Mouse (Mus musculus) lung, postnatal 10 days (tissue): ENCODE measurements around the gene Vps13d.
"Not testable (repeated sequence)": the region's sequence is repeated elsewhere in the genome, so short reads cannot be mapped to it uniquely, and the experiment has no call there.

Experiments
- DNase-seq: peaks from one replicate; pipeline ENCODE4 v3.0.0; 2021

Vps13d gene

DNA sequence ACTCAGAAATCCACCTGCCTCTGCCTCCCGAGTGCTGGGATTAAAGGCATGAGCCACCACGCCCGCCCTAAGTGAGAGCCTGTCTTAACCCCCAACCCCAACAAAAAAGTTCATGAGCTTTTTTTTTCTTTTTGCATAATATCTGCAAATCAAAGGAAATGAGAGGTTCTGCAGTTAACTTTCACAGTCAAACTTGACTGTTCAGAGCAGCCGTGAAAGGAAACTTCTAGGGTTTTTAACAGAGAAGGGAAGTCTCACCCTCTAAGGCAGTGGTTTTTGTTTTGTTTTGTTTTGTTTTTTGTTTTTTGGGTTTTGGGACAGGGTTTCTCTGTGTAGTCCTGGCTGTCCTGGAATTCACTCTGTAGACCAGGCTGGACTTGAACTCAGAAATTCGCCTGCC is 15.8 kb upstream of the Vps13d start:
- no peak for DNase-seq

DNA sequence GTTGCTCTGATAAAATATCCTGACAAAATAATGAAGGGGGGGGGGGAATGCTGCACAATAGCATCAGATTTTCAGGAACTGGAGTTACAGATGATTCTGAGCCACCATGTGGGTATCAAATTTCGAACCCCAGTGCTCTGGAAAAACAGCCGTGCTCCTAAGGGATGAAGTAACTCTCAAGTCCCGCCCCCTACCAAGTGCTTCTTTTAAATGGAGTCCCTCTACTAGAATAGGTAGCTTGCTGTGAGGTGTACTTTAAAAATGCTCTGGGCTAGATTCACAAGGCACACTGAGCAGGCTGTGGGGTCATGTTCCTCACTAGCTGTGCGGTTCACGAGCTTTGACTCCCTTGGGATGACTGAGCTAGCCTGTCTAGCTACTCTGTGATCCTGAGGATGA is 14.9 kb upstream of the Vps13d start:
- DNase-seq = no peak

DNA sequence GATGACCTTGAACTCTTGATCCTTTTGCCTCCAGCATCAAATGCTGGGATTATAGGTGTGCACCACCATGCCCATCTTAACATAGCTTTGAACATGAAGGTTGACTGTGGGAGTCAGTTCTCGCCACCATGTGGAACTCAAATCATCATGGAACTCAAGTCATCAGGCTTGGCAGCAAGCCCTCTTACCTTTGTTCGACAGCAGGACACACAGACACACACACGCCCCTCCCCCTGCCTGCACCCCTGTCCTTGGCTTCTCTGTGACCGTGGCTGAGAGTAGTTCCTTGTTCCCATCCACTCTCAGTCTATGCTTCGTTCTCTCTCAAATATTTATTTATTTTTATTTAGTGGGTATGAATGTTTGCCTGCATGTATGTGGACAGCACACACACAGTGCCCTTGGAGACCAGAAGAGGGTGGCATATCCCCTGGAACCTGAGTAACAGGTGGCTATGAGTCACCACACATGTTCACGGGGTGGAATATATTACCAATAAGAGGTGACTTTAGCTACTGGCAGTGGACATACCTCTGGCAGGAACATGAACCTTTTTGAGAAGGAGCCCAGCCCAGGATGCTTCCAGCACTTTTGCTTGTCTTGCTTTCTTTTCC is 14.4 kb upstream of the Vps13d start:
- DNase-seq = no peak

DNA sequence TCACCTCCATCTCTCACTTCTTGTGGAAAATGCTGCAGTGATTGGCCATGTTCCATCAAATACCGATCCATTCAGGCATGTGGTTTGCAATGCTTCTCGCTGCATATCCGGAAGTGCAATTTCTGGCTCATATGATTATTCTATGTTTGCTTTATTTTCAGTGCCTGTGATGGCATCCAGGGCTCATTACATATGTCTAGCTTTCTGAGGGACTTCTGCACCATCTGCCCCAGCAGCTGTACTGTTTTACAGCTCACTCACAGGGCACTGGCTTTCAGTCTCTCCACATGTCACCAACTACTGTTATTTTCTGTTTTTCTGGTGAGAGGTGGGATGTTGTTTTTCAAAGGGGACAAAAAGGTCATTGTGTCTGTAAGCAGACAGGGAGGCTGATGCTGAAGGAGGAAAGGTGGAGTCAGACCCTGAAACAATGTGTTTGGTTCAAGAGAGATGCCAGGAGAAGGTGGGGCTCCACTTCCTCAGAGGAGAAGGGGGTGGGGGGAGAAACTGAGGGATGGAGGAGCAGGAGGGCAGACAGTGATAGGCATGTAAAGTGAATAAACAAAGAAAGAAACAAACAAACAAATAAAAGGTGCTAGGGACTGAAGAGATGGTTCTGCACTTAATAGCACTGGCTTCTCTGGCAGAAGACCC is 13.0 kb upstream of the Vps13d start:
- DNase-seq = no peak

DNA sequence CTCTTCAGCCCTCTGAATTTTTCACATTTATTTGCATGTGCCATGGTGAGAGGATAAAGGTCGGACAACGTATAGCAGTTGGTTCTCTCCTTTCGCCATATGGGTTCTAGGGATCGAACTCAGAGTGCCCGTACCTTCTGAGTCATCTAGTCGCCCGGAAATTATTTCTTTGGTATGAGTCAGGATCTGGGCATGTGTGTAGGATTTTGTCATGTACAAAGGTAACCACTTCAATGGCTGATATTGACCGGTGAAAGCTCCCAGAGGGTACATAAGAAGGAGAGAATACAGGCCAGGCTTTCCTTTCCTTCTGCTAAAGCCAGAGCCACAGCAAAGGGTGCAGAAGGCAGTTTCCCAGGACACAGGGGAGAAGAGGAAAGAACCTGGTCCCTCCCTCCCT is 10.0 kb upstream of the Vps13d start:
- no peak for DNase-seq

DNA sequence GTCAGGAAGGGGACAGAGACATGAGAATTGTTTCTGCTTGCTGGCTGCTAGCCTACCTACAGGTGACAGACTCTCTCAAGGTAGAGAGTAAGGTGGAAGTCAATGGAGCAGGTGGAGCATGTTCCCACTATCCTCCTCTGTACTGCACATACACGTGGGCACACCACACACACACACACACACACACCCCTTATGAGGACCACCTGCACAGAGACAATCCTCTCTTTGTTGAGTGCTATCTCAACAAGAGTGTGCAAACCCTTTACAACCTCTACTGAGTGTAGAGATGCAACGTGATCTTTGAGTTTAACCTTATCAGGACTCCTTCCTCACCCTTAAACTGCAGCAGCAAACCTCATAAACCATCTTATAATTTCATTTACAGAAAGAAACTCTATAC is 8.5 kb upstream of the Vps13d start:
- no peak for DNase-seq

DNA sequence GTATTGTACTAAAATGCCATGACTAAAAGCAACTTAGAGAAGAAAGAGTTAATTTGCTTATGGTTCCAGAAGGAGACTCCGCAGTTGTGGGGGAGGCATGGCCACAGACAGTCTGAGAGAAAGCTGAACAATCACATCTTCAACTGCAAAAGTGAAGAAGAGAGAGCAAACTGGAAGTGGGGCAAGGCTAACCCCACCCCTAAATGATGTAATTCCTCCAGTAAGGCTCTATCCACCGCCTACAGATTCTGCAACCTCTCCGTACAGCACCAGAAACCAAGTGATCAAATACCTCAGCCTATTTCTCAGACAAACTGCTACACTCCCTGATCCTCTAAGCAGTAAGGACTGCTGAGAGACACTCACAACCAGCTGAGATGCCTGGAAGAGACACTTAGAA is 6.6 kb upstream of the Vps13d start:
- DNase-seq = no peak

DNA sequence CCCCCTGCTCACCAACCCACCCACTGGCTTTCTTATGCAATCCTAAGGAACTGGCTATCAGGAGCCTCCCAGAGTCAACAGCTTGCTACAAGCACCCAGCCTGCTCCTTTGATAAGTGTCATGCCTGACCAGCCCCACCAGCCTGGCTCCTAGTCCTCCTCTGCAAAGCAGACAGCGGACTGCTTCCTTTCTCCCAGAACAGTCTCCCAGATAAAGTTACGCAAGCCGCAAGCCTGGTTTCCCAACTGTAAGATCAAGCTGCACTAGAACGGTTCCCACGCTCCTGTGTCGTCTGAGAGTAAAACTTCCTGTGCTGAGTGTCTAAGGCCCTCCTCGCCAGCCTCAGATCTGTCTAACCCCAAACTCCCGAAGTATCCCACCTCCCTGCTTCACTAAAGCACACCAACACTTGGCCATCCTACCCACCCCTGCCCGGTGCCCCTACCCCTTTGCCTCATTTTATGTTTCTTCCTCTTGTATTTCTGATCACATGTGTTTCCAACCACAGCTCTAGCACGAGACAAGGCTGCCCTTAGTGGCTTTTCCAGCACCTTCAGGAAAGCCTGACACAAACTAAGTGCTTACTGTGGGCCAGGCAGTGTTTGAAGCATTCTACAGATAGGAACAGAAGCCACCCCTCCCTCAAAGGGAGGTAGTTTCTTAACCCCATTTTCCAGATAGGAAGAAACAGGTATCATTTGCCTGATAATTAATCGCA is 5.3 kb upstream of the Vps13d start:
- DNase-seq = peak; percentile 70

DNA sequence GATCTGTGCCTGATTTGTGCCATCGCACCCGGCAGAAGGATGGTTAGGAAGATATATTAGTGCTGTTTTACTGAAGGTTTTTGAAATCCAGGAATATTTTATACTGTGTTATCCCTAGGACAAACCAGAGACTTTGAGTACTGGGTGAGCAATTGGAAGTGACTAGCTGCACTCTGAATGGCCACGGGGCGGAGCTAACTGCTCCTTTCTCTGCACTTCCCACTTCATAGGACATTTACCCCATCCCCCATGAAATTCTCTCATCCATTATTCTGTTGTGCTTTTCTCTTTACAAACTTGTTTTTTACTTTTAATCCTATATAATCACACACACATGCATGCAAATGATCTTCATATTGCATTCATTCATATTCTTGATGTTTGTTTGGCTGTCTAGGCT is 1.8 kb upstream of the Vps13d start:
- DNase-seq = no peak

DNA sequence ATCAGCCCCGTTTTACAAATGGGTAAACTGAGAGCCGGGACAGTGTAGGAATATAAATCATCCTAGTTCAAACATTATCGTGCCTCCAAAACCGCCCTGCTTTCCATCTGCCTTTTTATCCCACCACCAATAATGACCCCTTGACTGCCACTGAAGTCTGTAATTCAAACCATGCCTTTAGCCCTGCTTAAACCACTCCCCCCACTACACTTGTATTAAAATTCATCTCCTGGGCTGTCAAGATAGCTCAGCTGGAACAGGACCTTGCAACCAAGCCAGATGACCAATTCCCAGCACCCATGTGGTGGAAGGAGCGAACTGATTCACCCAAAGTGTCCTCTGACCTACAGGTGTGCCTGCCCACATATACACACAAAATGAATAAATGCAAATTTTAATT is 367 bp upstream of the Vps13d start:
- DNase-seq = no peak

DNA sequence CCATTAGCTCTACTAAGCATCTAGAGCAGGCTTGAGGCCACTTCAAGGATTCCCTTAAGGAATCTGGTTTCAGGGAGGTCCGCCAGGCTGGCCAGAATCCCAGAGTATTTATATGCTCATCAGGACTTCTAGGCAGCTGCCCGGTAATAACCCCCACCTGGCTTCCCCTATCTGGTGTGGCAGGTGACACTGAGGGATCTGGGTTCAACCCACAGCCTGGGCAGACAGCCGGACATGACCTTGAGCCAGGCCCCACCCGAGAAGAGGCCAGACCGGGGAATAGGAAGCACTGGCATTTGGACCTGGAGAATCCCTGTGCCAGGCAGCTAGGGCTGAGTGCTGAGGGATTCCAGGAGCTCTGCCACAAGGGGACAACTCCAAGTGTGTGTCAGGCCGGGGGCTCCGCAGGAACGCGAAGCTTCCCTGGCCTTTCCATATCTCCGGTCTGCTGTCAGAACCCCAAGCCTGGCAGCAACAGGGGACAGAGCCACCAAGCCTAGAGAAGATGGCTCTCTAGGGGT is 754 bp downstream of the Vps13d start:
- DNase-seq = peak; percentile 51

DNA sequence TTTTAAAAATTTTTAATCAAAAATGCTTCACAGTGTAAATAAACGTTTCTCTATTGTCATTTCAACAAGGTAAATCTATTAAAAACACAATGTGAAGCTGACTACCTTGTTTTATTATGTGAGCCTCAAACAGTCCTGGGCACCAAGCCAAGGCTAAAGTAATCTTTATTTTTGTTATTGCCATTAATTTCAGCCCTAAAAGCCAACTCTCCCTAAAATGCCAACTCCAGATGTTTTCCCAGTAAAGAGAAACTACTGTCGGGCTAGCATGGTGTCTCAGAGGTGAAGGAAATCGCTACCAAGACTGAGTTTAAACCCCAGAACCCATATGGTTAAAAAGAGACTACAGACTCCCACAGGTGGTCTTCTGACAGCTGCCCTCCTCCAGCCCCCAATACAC is 1.4 kb downstream of the Vps13d start:
- DNase-seq = no peak

DNA sequence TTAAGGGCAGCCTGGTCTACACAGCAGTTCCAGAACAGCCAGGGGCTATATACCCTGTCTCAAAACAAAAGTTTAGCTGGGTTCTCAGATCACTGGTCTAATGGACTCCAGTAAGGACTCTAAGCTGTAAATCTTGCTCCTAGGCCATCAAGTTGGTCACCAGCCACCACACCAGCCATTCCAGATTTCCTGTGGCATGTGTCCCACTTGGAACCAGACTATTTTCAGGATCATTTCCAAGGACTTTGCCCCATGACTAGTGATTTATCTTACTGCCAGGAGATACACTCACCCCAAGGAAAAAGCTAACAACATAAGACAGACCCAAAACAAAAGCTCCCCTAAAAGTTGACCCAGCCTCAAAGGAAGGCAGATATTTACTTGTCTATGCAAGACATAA is 2.1 kb downstream of the Vps13d start:
- no peak for DNase-seq

DNA sequence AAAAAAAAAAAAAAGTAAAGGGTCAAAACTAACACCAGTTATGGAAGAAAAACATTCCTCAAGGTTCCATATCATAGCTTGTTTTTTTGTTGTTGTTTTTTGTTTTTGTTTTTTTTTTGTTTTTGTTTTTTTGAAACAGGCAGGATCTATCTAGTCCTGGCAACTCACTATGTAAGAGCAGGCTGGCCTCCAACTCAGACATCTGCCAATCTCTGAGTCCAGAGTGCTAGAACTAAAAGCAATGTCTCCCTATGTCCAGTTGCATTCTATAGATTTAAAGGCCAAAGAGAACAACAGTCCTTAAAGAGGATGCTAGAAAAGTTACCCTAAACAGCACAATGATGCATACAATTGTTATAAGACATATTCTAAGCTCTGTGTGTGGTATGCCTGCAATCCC is 6.2 kb downstream of the Vps13d start:
- DNase-seq = no peak

DNA sequence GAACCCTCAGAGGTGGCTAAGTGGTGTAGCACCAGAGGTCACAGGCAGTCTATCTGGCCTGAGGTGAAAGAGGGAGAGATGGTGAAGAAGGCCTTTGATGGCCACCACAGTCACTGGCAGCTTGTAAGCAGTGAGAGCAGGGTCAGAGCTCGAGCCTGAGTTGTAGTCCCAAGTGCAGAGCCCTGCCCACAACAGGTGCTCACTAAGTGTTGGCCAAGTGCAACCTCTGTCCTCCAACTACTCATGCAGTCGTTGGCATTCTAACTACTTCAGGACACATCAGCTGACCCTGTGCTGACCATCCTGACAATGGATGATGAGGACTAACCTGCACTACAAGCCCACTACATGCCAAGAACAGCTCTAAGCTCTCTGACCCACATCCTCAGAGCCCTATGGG is 7.2 kb downstream of the Vps13d start:
- DNase-seq = no peak

DNA sequence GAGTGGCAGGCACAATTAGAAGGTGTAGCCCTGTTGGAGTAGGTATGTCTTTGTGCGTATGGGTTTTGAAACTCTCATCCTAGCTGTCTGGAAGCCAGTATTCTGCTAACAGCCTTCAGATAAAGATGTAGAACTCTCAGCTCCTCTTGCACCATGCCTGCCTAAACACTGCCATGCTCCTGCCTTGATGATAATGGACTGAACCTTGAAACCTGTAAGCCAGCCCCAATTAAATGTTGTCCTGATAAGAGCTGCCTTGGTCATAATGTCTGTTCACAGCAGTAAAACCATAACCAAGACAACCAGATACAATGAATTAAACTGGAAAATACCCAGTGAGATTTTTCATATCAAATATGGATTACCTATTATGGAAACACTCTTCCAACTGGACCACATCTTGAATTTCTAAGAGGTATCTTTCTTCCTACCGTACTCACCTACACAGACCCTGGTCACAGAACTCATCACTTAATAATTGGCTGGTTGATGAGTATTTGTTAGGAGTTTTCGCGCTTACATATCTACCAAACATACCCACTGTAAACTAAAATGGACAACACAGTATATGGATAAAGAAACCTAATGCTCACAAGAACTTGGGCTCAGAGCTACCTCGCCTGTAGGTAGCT is 15.8 kb downstream of the Vps13d start:
- DNase-seq = no peak

DNA sequence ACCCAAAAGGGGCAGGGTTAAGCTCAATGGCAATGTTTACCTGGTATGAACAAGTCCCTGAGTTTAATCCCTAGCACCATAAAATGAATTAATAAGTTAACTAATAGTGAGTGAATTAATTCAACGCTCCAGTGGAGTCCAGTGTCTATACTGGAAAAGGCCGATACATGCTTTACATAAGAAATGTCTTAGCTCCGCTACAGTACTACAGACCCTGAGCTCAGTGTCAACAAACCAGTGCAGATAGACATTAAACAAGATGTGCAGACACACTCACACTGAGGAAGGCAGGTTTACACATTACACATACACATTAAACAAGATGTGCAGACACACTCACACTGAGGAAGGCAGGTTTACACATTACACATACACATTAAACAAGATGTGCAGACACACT is 29.3 kb downstream of the Vps13d start:
- DNase-seq = not testable (repeated sequence)

DNA sequence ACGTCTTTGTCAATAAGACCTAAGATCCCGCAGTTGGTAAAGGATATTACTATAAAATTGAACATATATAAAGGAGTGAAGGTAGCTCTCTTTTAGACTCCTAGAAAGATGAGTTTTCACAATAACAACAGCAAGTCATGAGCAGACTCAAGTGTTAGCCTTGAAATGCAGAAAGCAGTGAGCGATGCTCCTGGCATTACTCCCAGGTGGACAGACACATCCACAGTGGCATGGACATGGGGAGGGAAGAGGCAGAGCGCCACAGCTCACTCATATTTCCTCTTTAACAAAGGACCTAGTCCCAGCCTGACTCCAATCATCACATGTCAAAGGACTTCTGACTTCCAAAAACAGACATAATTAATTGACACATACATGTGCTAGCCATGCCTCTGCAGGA is 30.7 kb downstream of the Vps13d start:
- no peak for DNase-seq

DNA sequence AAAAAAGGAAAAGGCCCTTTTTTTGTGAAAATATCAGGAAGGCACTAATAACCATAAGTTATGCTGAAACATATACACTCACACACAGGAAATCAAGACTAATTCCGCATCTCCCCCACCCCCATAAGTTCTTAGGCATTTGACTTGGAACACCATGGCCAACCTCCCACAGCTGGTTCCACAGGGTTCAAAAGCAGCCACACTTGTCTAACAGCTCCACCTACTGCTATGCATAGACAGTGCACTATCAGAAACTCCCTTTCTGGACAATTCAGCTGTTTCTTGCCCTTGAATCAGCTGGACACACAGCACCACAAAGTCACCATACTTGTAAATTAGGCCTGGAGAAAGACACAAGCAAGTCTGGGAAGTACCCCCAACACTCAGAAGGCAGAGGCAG is 33.6 kb downstream of the Vps13d start:
- DNase-seq = peak; percentile 34

DNA sequence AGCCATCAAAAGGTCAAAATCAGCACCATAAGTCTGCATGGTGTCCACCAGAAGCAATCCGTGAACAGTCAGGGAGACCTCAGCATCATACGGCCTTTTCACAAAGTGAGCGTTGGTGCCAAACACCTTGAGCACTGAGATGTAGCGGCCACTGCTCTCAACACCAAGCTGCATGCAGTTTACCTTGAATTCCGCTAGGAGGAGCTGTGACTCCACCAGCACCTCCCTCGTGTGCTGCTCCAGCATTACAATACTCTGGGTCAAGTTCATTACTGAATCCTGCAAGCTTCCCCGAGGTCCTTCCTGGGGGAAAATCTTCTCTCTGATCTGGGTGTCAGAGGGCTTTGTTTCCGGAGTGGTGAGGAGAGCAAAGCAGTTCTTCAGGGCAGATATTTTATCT is 38.8 kb downstream of the Vps13d start:
- DNase-seq = peak; percentile 56

DNA sequence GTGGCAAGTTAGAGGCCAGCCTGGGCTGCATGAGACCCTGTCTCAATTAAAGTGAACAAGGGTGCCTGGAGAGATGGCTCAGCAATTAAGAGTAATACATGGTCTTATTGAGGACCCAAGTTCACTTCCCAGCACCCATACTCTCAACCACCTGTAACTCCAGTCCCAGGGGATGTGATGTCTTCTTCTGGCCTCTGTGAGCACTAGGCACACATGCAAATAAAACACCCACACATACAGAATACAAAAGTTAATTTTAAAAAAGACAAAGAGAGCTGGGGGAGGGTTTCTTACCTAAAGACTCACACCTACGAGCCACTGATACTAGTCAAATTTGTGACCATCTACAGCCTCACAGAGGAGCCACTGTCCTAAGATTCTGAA is 43.7 kb downstream of the Vps13d start:
- no peak for DNase-seq

DNA sequence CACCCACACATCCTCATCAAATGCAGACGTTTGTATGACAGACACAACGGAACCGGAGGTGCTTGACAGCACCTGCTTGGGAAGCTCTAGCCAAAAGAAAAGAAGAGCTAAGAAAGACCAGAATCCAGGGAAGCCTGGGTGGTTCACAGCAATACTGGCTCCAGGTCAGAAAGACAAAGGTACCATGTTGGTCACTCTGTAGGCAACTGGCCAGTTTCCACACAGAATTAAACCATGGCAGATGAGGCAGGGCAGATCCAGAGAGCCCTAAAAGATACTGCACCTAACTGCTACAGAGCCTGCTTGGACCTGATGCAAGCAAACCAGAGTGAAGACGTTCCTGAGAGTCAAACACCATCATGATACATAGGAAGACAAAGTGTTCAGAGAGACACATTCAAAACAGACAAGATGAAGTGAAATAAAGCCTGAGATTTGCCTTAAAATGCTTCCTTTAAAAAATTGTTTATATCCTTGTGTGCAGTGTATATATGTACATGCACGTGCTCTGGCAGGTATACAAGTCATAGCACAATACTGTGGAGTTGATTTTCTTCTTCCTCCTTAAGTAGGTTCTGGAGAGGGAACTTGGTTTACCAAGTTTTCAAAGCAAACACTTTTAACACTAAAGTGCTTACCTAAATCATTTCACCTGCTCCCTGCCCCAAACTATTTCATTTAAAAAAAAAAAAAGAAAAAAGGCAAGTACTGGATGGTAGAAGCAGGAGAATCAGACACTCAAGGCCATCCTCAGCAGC is 44.3 kb downstream of the Vps13d start:
- DNase-seq = no peak
